Mouse (Mus musculus) frontal cortex, postnatal 10 days (tissue): ENCODE results near the gene Zyx.

Experiments used
- DNase-seq, 2 experiments: peaks; one replicate each; pipeline ENCODE4 v3.0.0; 2022; ENCODE audit warnings: low spot score in 2 of 2, mixed read lengths in 1 of 2

The Zyx gene

DNA sequence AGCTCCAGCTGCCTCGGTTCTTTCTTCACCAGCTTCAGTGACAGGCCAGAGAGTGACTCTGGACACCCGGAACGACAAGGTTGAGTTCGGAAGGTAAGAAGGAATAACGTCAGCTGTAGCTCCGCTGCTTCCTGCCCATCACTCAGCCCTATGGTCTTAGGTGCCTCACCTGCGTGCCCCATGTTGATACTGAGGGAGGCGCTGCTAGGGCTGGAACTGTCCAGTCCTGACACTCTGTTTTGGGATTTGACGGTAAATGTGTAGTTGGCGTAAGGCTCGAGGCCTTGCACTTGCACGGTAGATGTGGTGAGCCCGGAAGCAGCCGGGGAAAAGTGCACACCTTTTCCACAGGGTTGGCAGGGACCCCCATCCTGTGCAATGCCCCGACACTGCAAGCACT lies 15.2 kb downstream of the Zyx start:
- no peak for DNase-seq

DNA sequence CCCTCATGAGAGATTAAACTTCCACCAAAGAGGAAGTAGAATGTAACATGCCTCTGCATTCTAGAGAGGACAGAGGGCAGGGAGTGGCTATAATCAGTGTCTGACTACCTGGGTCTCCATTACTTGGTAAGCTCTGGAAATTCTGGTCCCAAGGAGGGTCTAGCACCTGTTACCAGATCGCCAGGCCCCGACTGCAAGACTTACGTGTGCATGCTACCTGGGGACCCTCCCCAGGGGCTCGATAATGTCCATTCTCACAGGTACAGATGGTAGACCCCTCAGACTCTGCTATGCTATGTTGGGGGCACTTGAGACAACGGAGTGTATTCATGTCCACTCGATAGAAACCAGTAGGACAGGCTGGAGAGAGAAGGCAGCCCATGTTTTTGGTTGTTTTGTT lies 15.8 kb downstream of the Zyx start:
- DNase-seq, result no peak

DNA sequence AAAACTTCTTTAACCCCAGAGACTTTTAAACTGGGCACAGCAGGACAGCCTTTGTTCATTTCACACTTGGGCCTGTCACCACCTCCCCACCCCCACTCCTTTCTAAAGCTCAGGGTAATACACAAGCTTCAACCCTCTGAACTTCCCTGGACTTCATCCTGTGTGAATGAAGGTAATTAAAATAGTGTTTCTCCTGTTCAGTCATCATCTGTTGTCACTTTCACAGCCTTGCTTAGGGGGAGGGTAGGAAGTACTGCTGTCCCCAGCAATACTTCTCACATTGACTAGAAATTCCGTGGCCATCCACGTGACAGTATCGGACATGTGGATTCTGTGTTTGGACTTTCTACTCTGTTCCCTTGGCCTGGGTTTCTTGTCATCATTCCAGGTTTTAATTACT lies 20.4 kb downstream of the Zyx start:
- no peak for DNase-seq

DNA sequence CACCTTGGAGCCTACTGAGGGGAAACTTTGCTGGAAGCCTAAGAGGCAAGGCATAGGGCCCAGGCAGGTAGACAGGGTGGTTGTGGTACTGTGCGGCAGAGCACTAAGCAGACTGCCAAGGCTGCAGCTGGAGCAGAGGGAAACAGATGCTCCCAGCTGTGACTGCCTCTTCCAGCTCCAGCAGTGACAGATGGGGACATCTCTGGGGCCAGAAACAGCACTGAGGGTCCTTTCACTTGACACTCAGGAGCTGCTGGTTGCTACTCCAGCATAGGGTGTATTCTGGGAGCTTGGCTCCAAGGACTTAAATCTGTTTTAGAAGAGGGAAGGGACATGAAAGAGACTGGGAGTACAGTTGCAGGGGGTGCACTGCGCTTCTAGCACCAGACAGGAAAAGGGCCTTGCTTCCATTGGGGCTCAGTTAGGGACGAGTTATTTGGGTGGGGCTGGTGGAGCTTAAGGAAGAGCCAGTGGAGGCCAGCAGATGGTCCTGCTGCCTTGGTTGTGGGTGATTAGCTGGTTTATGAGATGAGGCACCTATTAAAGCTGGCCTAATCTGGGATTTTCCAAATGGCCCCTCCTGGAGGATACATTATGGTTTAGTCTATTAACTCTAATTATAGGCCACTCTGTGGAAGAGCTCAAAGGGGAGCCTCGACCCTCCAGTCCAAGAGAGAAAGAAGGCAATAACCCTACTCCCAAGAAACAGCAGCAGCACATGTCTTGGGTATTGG lies 21.4 kb downstream of the Zyx start:
- no peak for DNase-seq

DNA sequence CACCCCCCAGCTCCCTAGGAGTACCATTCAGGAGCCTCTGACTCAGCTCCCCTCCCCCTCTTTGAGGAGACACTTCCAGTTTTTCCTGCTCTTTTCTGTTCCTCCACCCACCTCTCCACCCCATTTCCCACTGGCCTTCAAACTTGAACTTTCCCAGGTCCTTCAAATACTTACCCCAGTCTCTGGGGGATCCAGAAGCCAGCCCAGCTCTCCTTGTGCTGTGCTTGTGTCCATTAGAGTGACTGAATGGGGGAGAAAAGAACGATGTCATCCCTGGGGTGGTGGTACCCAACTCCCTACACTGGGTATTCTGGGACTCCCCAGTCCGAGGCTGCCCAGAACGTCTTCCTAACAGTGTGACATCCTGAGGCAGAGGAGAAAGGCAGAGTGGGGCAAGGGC lies 22.6 kb downstream of the Zyx start:
- DNase-seq, result no peak

DNA sequence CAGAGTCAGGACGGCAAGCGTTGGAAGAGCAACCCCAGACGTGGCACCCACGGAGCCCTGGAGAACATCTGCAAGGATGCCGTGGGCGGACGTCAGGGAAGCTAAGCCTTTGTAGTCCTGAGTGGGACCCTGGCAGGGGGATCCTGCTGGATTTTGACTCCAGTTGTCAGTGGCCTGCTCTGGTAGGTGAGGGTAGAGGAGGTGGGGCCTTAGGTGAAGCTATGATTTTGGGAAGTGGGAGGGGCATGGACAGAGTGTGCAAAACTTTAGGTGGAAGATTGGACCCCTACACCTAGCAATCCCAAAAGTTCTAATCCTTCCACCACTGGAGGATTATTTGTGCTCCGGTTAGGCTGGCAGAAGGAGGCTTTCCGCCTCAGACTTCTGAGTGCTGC lies 23.0 kb downstream of the Zyx start:
- no peak for DNase-seq

DNA sequence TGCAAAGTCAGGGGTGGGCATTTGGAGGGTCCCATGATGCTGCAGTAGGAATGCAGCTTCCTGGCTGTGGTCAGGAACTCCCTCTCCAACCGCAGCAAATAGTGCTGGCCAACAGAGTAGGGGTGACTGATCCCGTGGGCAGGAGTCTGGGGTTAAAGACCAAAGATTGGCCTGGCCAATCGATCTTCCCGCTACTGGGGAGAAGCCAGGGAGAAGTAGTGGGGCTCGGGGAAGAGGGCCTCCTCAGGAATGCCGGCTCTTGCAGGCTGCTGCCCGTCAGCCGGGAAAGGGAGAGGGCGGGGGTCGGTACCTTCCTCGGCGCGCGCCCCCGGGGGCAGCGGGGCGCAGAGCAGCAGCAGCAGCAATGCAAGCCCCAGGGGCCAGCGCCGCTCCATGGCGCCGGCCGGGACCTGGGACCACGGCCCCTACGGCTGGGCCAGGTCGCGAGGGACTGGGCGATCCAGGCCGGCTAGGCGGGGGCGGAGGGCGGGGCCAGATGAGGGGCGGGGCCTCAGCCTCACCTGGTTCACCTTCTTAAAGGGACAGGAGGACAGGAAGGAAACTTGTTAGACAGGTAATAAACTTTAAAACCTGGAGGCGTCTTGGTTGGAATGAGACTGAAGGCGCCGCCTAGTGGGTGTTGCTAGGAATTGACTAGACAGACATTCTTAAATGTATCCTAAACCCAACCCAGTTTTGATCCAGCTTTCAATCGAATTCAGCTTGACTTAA lies 23.6 kb downstream of the Zyx start, which contains the start of gene Epha1:
Gene Epha1, minus strand, starts transcription at position 453 of the 732 bp plus-strand sequence.
- peak in 1 of 2 experiments; percentile 51 for DNase-seq

DNA sequence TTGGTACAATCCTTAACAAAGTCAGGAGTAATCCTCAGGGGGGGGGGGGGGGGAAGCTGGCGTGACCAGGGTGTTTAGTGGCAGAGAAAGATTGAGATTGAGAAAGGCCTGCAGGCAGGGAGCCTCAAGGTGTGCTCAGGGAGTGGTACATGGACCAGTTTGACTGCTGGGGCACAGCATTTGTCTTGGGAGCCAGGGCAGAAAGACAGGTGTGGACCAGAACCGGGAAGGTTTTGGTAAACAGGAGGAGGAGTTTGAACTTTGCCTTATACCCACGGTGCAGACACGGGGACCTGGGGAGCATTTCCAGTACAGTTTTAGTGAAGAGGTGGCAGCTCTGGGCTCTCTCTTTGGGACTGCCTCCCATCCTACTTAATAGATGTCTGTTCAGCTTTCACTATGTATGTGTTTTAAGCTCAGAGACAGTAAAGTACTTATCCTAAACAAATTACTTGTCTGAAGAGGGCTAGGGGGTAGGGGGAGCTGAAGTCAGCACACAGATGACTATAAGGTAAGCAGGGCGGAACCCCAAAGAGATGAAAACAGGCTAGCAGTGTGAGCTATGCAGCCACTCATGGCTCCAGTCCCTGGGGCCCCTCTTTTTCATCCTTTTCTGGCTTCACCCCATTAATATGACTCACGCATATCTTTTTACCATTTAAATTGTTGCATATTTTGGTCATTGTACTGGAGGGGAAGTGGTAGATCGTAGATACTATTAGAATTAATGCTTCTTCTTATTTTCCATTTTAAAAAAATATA lies 24.4 kb downstream of the Zyx start:
- DNase-seq, result no peak

DNA sequence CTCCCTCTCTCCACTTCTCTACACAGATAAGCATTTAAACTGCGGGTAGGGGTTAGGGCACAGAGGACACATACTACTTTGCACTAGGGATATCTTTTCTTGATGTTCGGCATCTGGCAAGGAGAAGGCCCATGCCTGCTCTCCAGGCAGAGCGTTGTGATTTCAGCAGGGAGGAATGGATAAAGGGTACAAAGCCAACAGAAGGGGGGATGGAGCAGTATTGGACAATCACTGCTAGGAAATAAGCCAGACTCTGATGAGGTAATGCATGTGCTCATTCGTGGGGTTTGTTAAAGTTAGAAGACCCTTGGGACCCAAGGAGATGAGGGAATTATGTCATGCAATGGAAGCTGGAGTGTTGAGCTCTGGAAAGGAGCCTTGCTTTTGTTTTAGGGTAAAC lies 25.3 kb downstream of the Zyx start:
- DNase-seq, result no peak

DNA sequence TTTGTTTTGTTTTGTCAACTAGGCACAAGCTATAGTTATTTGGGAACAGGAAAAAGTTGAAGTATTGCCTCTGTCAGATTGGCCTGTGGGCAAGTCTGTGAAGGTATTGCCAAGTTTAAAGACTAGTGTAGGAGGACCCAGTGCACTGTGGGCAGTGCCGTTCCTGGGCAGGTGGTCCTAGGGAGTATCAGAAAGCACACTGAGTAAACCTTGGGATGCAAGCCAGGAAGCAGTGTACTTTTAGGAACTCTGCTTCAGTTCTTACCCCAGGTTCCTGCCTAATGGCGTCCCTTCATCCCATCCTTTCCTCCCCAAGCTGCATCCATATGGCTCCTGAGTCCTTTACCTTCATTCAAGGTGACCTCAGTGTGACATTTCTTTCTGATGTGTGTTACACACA lies 25.7 kb downstream of the Zyx start:
- DNase-seq, result no peak

DNA sequence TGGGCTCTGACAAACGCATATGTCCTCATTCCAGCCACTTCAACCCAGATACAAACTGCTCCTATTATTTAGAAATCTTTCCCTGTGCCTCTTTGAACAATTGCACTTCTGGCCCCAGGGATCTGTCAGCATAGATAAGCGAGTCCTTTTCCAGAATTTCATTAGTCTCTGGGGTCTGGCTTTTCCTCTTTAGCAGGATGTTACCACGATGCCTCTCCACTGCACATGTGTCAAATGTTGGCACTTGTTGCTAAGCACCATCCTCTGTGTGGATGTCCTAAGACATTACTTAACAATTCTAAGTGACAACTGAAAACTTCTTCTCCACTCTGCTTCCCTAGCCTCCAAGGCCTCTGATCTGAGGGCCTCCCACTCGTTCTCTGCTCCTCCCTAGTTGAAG lies 26.6 kb downstream of the Zyx start:
- no peak for DNase-seq

DNA sequence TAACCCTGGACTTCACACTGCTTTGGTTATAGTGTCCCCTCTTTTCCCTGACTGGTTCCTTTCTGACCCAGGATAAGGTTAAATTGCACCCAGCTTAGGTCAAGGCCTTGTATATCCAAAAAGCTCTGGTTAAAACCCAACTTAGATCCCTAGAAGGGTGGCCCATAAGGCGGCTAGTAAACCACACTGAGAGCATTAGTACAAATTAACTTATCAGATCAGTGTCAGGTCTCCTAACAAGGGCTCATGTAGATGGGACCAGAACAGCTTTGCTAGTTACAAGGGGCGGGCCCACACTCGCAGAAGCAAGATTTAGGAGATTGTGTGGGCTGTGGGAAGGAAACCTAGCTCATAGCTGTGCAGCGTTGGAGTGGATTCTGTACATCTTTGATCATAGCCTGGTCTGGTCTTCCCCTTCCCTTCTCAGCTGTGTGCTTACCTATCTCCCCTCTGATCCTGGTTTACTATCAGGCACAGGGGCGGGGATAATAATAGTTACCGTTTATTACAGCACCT lies 27.1 kb downstream of the Zyx start:
- no peak for DNase-seq

DNA sequence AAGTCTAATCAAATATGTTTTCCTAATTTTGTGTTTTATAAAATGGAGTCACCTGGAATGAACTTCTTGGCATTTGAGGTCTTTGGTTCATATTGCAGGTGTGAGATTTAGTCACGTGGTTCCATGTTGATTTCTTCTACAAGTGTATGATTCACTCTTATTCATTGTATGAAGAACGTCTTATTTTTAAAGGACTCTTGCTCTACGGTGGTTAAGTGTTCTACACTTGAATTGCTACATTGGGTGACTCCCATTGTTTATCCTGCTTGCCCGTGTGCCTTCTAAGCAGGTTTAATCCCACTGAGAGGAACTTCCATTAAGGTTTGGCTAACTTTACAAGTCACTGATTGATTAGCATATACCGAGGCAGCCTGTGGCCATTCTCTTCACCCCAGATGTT lies 27.9 kb downstream of the Zyx start:
- DNase-seq, result no peak

DNA sequence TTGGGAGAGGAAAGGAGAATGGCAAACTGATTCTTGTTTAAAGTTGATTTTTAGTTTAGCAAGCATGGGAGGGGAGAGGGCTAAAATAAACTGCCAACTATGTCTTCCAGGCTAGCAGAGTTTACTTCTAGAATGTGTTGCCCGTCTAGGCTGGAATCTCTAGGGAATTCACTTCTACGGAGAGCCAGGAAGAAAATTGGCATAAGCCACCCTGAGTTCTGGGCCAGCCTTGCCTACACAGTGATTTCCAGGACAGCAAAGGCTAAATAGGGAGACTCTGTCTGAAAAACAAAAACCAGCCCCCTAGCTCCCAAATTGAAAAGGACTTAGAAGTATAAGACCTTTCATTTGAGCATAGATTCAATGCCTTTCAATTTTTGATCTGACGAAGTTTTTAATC lies 30.1 kb downstream of the Zyx start:
- no peak for DNase-seq

DNA sequence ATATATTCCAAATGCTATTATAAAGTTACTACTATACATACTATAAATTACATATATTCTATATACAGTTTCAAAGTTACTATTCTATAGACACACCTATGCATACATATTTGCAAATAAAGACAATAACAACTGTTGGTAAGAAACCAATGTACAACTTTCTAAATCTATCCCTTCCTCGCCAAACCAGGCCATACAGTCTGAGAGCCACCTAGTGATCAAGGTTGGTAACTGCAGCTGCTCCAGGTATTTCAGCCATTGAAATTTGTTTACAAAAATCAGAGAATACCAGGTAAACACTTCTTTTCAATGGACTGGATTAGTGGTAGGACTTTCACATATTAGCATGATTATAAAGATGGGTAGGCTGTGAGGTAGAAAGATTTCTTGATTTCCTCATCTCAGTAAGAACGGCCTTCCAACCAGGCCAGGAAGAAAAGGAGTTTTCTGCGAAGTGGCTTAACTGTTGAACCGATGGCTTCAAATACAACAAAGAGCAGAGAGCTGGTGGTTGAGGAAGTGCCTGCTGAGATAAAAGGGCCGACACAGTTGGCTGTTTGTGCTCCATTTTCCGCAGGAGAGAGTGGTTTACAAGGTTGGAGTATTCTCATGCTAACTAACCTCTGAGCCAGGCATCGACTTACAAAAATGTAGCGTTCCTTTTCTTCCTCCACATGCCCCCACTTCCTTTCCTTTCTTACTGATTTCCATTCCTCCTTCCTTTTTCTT lies 31.1 kb downstream of the Zyx start:
- no peak for DNase-seq

DNA sequence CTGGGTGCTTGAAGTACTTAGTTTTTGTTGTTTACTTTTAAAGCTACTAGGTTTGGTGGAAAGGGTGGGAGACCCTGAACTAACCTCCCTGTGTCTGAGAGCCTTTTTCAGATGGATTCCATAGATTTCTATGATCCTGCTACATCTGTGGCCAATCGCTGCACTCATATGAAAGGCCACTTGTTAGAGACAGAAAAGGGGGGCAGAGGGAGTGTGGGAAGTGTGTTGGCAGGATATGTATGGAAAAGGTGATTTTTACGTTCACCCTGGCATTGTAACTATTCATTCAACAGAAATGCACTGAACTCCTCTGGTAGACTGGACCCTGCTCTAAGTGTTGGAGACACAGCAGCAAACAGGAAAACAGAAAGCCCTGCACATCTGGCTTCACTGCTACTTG lies 31.8 kb downstream of the Zyx start:
- no peak for DNase-seq

DNA sequence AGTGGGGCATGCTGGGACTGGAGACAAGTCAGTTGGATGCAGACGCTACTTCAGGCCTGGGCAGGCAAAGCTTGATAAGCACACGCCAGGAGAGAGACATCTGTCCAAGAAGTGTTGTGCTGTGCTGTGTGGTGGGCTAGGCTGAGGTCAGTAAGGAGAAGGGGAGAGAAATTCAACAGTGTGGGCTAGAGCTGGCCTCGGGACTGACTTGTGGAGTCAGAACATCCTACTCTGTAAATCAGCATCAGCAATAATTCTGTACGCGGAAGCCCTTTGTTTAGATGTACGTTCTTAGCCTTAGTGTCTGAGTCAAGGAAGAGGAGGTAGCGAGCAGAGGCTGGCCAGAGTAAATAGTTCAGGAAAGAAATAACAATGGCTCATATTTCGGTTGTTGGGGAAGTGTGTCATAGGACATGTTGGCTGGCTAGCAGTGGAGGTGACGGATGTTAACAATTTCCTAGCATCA lies 32.5 kb downstream of the Zyx start:
- DNase-seq, result no peak

DNA sequence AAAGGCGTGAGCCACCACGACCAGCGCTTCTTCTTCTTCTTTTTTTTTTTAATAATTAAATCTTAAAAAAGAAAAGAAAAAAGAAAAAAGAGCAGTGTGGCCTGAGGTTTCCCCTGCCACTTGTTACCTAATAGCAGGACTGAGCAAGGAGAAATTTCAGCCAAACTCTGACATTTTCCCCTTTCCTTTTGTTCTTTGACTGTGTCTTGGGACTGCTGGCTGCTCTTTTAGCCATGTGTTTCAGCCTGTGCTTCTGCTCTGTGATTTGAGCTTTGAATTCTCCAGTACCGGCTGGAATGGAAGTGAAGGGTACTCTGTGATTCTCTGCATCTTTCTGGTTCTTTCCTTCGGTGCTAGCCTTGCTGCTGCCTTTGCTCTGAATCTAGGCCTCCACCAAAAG lies 33.9 kb downstream of the Zyx start:
- no peak for DNase-seq

DNA sequence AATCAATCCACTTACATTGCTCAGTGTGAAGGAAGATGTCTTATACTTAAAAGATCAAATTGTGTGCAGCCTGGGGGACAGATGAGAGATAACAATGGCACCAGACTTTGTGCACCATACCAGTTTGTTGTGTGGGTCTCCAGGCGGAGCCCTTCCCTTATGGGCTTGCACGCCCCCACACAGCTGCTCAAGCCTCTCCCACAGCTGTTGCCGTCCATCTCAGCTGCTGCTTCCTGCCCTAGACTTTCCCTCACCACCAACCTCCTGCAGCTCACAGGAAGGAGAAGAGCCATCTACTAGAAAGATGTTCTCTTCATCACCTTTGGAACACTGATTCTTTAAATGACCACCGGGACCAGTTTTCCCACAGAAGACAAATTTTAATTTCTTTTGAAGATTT lies 36.2 kb downstream of the Zyx start:
- no peak for DNase-seq

DNA sequence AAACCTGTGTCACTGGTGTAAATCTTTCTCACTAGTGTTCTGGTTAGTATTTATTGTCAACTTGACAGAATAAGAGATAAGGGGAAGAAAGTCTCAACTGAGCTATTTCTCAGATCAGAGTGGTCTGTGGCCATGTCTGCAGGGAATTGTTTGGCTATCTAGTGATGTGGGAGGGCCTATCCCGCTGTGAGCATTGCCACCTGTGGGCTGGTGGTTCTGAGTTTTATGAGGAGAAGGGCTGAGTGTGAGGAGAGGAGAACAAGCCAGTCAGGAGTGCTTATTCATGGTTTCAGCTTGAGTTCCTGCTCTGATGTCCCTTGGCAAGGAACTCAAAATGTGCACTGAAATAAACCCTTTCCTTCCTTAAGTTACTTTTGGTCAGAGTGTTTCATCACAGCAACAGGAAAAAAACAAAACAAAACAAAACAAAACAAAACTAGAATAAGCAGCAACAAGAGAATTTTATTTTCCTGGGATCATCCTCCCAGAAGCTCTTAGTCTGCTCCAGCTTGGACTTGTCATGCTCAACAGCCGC lies 42.4 kb downstream of the Zyx start:
- DNase-seq, result no peak
